In the genomic region with DNA sequence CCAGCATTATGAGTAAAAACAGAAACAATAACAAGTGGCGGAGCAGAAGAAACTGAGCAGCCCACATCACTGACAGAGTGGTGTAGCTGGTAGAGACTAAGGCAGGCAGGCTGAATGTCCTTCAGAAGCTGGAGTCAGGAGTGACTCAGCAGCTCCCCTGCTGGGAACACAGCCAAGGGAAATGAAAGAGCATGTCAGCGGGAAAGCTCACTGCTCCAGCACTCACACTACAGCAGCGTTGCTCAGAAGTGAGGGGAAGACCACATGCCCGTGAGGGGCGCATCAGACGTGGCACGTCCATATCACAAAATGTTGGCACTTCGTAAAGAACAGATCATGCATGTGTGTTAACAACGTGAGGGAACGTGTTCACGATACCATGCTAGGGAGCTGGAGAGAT, we compare ENCODE assay signal across 8 mouse cellular contexts. TPM values are rescaled to one million over a fixed set of nuclear protein-coding genes. Genes with fewer than 3 reads are reported as not detected.
DNase-seq lines count a peak whose midpoint lies in the region; ATAC-seq lines count a peak whose summit lies in the region.

No protein-coding gene starts in this region.

- intact Hi-C loops in left cerebral cortex, postnatal 10 days (cut with DNase I) = loop anchor here (5.0 kb wide), 1 partner anchor 58 kb away; no protein-coding TSS in a partner anchor

- 0 out of 2 replicates have a peak, but pooled peaks cover 9% of the 10 kb centered on the region for H3K4me1 ChIP-seq in intestine, embryonic 14.5 days (replicated peaks; ENCODE audit: control insufficient read depth, insufficient read depth, low read length)

- no peak overlapping the region for H3K4me3 ChIP-seq in intestine, embryonic 14.5 days (ENCODE audit: low read depth, low read length)

- no peak overlapping the region for H3K9ac ChIP-seq in intestine, embryonic 14.5 days (ENCODE audit: low read length)

- H3K4me2 ChIP-seq in intestine, embryonic 14.5 days (ENCODE audit: low read length) = 0 out of 2 replicates have a peak overlapping the region, but pooled peaks have one; percentile 6

- no peaks in the 10 kb centered on the region for H3K9me3 ChIP-seq in intestine, embryonic 14.5 days (ENCODE audit: control insufficient read depth, low read length)

- no peak overlapping the region for H3K27ac ChIP-seq in intestine, embryonic 14.5 days (ENCODE audit: low read depth)

- H3K27me3 ChIP-seq in intestine, embryonic 14.5 days (replicated peaks; ENCODE audit: control insufficient read depth, insufficient read depth, low read length) = peaks cover 22% of the 10 kb centered on the region

- peak; percentile 67 for DNase-seq in WW6 (ENCODE audit: low read depth, low spot score)
- DNase-seq in cerebellum, postnatal 25 days = peak; percentile 83 to 88
- peak; percentile 74 for DNase-seq in gastrocnemius, postnatal 10 days
- DNase-seq in intestine, embryonic 14.5 days (ENCODE audit: low spot score) = peak; percentile 87
- DNase-seq in left cerebral cortex, postnatal 10 days (ENCODE audit: extremely low spot score in 1 of 2, low spot score in 2 of 2) = peak; percentile 78 to 89
- peak; percentile 85 for DNase-seq in right cerebral cortex, postnatal 25 days
- DNase-seq in urinary bladder, postnatal 4 days (ENCODE audit: low spot score in 2 of 2) = peak; percentile 64 to 79

- 32% methylated on average over 11 of the region's 11 CpGs for whole genome bisulfite sequencing in intestine, embryonic 14.5 days

- H3K36me3 ChIP-seq in intestine, embryonic 14.5 days (ENCODE audit: control insufficient read depth, insufficient read depth, low read length) = no peaks in the 10 kb centered on the region

- 0 out of 2 replicates have a peak, but pooled peaks have one; percentile 37 for ATAC-seq in intestine, embryonic 14.5 days (replicated peaks; ENCODE audit: low FRiP score, low TSS enrichment, low read depth)
- peak; percentile 74 for ATAC-seq in megakaryocyte progenitor cell, adult 5-6 weeks (replicated peaks; ENCODE audit: poor library complexity)

RNA-seq across cellular contexts. Expression of a gene that starts 3.7 kb away (rescaled TPM):
- 1 to 10 TPM; 3.8 to 4.8 TPM for total RNA-seq in gastrocnemius, postnatal 10 days (2021)
- polyA plus RNA-seq in intestine, embryonic 14.5 days (2014; fragmentation: Nextera tagmentation; extraction: Ambion mirVana) = 3.5 and 4.4 TPM in 2 replicates
- 1 to 10 TPM; 4.8 to 6.4 TPM for total RNA-seq in left cerebral cortex, postnatal 10 days (2021)
- 38.3 and 41.5 TPM in 2 replicates for total RNA-seq in megakaryocyte progenitor cell, adult 5-6 weeks (2015)
- total RNA-seq in megakaryocyte progenitor cell, adult 5-6 weeks (2017) = 33.7 and 37.0 TPM in 2 replicates

Comparison
In these comparisons a context has a peak if more than half of its experiments do, and no peak if none do; other contexts are left out.
1. RNA of a gene that starts 3.7 kb away (total RNA-seq): 33.7 to 41.5 TPM in megakaryocyte progenitor cell, adult 5-6 weeks; 4.8 to 6.4 TPM in left cerebral cortex, postnatal 10 days and 3.8 to 4.8 TPM in gastrocnemius, postnatal 10 days; every median in the first group is over 4 times any median in the second.
2. Peak in every context shown above with its lines, with median percentiles within 50 percentile points of each other: DNase-seq.